Mouse (Mus musculus) midbrain, embryonic 16.5 days (tissue): ENCODE data around the gene Sdhaf1. TPM values are rescaled to one million over a fixed set of nuclear protein-coding genes. Genes with fewer than 3 reads are reported as not detected.

Experiments used
- ATAC-seq: fragments of 200-750 bp; cut with Nextera tagmentation; 2 replicates; pipeline ENCODE4 v1.8.0; 2017; ENCODE audit warnings: moderate TSS enrichment
- H3K27ac ChIP-seq: fragments of 300-500 bp; sonication (generic); 2 replicates; pipeline ENCODE4 v1.5.1; 2014; ENCODE audit warnings: mild to moderate bottlenecking, low read length, mixed read lengths
- H3K27me3 ChIP-seq: fragments of 300-500 bp; sonication (generic); 2 replicates; pipeline ENCODE4 v1.6.1; 2014; ENCODE audit warnings: low read depth, low read length, mixed read lengths; ENCODE audit not compliant: control insufficient read depth, insufficient read depth
- H3K36me3 ChIP-seq: fragments of 300-500 bp; sonication (generic); 2 replicates; pipeline ENCODE4 v1.6.1; 2014; ENCODE audit warnings: mild to moderate bottlenecking, low read length, moderate library complexity, mixed read lengths; ENCODE audit not compliant: control insufficient read depth, insufficient read depth
- H3K4me1 ChIP-seq: fragments of 300-500 bp; sonication (generic); 2 replicates; pipeline ENCODE4 v1.6.1; 2014; ENCODE audit warnings: mild to moderate bottlenecking, low read length, mixed read lengths; ENCODE audit not compliant: control insufficient read depth, insufficient read depth
- H3K4me2 ChIP-seq: fragments of 300-500 bp; sonication (generic); 2 replicates; pipeline ENCODE4 v1.6.1; 2014; ENCODE audit warnings: mild to moderate bottlenecking, low read length, mixed read lengths
- H3K4me3 ChIP-seq: fragments of 300-500 bp; sonication (generic); 2 replicates; pipeline ENCODE4 v1.5.1; 2014; ENCODE audit warnings: low read depth, mild to moderate bottlenecking, low read length, moderate library complexity, mixed read lengths
- H3K9ac ChIP-seq: fragments of 300-500 bp; sonication (generic); 2 replicates; pipeline ENCODE4 v1.6.1; 2014; ENCODE audit warnings: low read depth, low read length, mixed read lengths
- H3K9me3 ChIP-seq: fragments of 300-500 bp; sonication (generic); replicated peaks from 2 replicates; pipeline ENCODE4 v1.6.1; 2014; ENCODE audit warnings: mild to moderate bottlenecking, low read length, mixed read lengths; ENCODE audit not compliant: control insufficient read depth, poor library complexity, severe bottlenecking
- WGBS: fragments of 180-500 bp; shearing (Covaris S2); extraction: QIAGEN DNeasy Blood & Tissue Kit; methylation state at CpG from one replicate; pipeline ENCODE4 v1.1.7; 2014; 5-methylcytosine and 5-hydroxymethylcytosine counted together
- polyA plus RNA-seq: library from polyadenylated mRNA; unstranded; fragments of >200 nt; fragmentation: Nextera tagmentation; extraction: Ambion mirVana; gene quantifications from 2 replicates; pipeline ENCODE4 v1.2.1, GENCODE M21; 2015

The Sdhaf1 gene
- polyA plus RNA-seq, 1 experiment from 2014 or later, result 16.9 TPM

DNA sequence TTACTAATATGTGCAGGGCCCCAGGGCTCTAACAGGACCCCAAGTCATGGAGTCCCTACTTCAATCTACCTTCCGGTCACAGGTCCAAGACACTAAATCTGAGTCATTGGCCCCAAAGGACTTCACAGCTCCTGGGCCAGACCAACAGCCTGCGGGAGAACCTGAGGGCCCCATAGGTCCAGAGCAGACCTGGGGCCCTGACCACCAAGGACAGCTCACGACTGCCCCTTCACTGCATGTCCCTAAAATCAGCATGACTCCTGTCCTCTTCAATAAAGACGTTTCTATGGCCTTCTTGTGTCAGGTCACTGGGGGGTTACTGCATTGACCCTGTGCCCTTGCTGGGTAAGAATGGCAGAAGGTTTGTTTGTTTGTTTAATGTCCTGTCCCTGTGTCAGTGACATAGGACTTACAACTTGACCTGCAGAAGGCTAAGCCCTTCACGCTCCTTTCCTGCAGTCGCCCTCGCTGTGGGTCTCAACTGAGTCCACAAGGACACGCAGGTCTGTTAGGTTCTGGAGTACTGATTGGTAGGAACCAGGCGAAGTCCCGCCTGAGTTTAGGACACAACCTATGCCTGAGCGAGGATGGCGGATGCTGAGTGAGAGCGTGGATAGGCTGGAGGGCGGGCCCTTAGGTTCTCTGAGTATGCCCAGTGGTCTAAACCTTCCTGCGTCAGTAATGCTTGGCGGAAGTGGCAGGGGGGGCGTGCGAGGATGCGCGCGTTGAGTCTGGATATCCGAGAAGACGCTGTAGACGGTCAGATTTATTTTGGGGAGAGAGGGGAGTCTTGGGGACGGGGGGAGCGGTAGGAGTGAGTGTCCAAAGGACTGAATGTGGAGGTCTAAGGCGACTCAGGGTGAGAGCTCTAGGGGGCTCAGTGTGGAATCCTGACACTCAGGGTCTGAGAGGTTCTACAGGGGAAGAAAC is 15.4 kb downstream of the Sdhaf1 start, which contains the start of gene Alkbh6:
Alkbh6 (plus strand) TSS at position 642 of the 930 bp plus-strand sequence.
- peaks cover 17% of the 10 kb centered on the region for H3K4me1 ChIP-seq
- peak within 1 kb of the TSS; percentile 73 for H3K9ac ChIP-seq
- H3K27ac ChIP-seq, result peak within 1 kb of the TSS; percentile 82
- peak within 1 kb of the TSS; percentile 82 for H3K4me2 ChIP-seq
- no peaks in the 10 kb centered on the region for H3K27me3 ChIP-seq
- WGBS, result 4% methylated on average over 27 of the region's 27 CpGs
- H3K4me3 ChIP-seq, result peak within 1 kb of the TSS; percentile 60
- H3K9me3 ChIP-seq, result no peaks in the 10 kb centered on the region
- peaks cover 23% of the 10 kb centered on the region for H3K36me3 ChIP-seq
- ATAC-seq, result peak; percentile 100

DNA sequence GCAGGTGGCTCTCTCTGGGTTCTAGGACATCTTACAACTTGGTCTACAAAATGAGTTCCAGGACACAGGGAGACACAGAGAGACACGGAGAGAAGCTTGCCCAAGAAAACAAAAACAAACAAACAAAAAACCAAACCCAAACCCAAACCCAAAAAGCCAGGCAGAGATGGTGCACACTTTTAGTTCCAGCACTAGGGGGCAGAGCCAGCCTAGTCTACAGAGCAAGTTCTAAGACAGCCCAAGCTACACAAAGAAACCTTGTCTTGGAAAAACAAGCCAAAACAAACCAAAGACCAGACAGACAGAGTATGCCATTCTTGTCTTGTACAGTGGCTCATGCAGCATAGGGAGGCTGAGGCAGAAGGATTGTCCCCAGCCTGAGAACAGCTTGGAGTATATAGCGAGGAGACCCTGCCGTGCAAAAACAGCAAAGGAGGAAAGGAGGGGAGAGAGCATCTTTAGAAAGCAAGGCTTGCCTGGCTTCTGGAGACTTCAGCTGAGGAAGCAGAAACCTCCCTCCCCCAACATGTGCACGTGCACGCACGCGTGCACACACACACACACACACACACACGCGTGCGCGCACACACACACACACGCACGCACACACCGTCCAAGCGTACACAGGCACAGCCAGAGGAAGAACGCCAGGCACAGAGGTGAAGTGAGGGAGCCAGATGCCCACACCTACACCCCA is 17.5 kb downstream of the Sdhaf1 start:
- H3K27ac ChIP-seq, result no peak overlapping the region
- H3K9me3 ChIP-seq, result no peaks in the 10 kb centered on the region
- peaks cover 17% of the 10 kb centered on the region for H3K4me1 ChIP-seq
- no peak overlapping the region for H3K4me2 ChIP-seq
- H3K27me3 ChIP-seq, result no peaks in the 10 kb centered on the region
- no peak overlapping the region for H3K4me3 ChIP-seq
- peaks cover 37% of the 10 kb centered on the region for H3K36me3 ChIP-seq
- ATAC-seq, result no peak
- WGBS, result 95% methylated on average over 16 of the region's 16 CpGs
- H3K9ac ChIP-seq, result no peak overlapping the region

DNA sequence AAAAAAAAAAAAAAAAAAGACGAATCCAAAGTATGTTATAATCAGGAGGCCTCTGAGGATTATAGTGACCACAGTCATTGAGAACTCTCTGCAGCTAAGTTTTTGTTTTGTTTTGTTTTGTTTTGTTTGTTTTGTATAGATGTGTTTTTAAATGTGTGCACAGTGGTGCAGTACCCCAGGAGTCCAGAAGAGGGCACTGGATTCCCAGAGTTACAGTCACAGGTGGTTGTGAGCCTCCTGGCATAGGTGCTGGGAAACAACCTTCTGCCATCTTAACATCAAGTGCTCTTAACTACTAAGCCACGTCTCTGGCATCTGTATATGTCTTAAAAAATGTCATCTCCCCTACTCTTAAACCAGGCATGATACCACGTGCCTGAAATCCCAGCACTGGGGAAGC is 22.8 kb downstream of the Sdhaf1 start:
- Histone ChIP-seq H3K4me1 (no peaks in the 10 kb centered on the region), H3K9me3 (no peaks in the 10 kb centered on the region), H3K9ac (no peak overlapping the region), H3K27ac (no peak overlapping the region), H3K4me2 (no peak overlapping the region), H3K4me3 (no peak overlapping the region), H3K27me3 (no peaks in the 10 kb centered on the region), H3K36me3 (peaks cover 68% of the 10 kb centered on the region)
- ATAC-seq, result no peak
- 56% methylated on average over 3 of the region's 3 CpGs for WGBS

DNA sequence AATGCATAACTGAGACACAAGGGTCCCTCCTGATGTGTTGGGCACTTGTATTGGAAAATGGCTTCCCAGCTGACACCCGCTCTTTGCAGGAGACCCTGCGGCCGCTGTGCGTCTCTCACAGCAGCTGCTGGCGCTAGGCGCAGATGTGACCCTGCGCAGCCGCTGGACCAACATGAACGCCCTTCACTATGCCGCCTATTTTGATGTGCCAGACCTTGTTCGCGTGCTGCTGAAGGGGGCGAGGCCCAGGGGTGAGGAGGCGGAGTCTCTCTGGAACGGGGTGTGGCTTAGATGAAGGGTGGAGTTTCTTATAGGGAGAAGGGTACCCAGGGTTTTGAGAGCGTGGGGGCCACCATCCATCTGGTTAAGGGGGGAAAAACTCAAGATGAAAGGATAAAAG is 26.4 kb downstream of the Sdhaf1 start:
- H3K27me3 ChIP-seq, result no peaks in the 10 kb centered on the region
- 86% methylated on average over 16 of the region's 16 CpGs for WGBS
- no peak overlapping the region for H3K4me3 ChIP-seq
- H3K9ac ChIP-seq, result no peak overlapping the region
- no peak overlapping the region for H3K4me2 ChIP-seq
- H3K36me3 ChIP-seq, result peaks cover 53% of the 10 kb centered on the region
- H3K9me3 ChIP-seq, result no peaks in the 10 kb centered on the region
- no peak overlapping the region for H3K27ac ChIP-seq
- no peak for ATAC-seq
- peaks cover 22% of the 10 kb centered on the region for H3K4me1 ChIP-seq

DNA sequence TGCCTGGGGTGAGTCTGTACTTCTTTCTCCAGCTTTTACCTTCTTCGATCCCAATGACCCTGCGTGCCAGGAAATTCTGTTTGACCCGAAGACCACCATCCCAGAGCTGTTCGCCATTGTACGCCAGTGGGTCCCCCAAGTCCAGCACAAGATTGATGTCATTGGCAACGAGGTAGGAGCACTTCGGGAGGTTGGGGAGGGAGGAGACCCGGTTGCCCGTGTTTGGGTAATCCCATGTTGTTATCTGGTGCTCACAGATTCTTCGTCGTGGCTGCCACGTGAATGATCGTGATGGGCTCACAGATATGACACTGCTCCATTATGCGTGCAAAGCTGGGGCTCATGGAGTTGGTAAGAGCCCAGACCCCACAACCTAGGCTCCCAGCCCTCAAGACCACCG is 26.9 kb downstream of the Sdhaf1 start:
- Histone ChIP-seq H3K27me3 (no peaks in the 10 kb centered on the region), H3K9me3 (no peaks in the 10 kb centered on the region), H3K4me1 (peaks cover 23% of the 10 kb centered on the region), H3K27ac (no peak overlapping the region), H3K4me3 (no peak overlapping the region), H3K4me2 (no peak overlapping the region), H3K36me3 (peaks cover 49% of the 10 kb centered on the region), H3K9ac (no peak overlapping the region)
- WGBS, result 93% methylated on average over 15 of the region's 15 CpGs
- ATAC-seq, result no peak

DNA sequence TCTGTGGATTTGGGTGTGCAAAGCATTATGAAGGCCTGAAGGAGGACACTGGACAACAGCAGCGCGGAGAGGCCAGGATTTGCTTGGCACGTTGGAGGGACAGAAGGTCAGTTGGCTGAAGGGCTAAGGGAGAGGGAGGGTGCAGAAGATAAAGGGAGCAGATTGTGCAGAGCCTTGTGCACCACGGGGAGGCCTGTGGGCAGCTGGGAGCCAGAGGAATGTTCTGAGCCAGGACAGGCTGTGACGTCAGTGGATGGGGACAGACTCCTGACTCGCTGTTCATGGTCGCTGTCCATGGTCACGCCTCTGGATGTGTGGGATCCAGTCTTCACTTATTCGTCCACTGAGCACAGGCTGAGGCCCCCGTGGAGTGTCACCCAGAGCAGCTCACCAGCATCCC is 28.6 kb downstream of the Sdhaf1 start:
- 78% methylated on average over 10 of the region's 10 CpGs for WGBS
- Histone ChIP-seq H3K4me3 (no peak overlapping the region), H3K27ac (no peak overlapping the region), H3K4me2 (no peak overlapping the region), H3K27me3 (no peaks in the 10 kb centered on the region), H3K36me3 (peaks cover 40% of the 10 kb centered on the region), H3K4me1 (peaks cover 28% of the 10 kb centered on the region), H3K9ac (no peak overlapping the region), H3K9me3 (no peaks in the 10 kb centered on the region)
- ATAC-seq, result no peak

DNA sequence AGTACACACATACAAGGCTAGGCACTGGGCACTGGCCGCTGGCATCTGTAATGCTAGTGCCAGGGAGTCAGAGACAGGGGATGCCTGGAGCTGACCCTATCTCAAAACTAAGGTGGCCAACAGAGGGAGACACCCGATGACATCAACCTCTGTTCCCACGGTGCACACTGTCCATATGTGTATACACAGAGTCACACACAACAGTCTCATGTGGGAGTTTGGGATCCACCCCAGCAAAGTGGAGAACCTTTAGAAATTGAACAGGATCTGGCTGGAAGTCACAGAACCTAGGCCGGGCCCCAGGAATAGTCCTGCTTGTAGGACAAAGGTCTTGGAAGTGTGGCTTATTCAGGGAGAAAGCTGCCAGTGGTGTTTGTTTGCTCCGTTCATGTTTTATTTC is 29.4 kb downstream of the Sdhaf1 start:
- Histone ChIP-seq H3K9me3 (no peaks in the 10 kb centered on the region), H3K4me2 (no peak overlapping the region), H3K27ac (no peak overlapping the region), H3K9ac (no peak overlapping the region), H3K27me3 (no peaks in the 10 kb centered on the region), H3K4me1 (peaks cover 28% of the 10 kb centered on the region), H3K4me3 (no peak overlapping the region), H3K36me3 (peaks cover 32% of the 10 kb centered on the region)
- WGBS, result 91% methylated on average over 5 of the region's 5 CpGs
- no peak for ATAC-seq

DNA sequence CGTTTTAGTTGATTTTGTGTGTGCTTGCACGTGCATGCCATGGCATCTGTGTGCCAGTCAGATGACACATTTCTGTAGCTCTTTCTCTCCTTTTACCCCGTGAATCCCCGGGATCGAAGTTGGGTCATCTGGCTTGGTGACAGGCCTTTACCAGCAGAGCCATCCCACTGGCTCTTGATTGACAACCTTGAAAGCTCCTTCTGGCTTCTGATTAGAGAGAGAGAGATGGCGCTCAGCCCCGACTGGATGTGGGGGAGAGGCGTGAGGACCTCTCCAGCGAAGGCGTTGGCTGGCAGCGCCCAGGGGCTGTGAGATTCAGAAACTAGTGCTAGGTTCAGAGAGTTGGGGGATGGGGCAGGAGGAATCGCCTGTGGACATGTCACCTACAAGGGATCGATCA is 29.9 kb downstream of the Sdhaf1 start:
- WGBS, result 65% methylated on average over 13 of the region's 13 CpGs
- no peak for ATAC-seq
- Histone ChIP-seq H3K27me3 (no peaks in the 10 kb centered on the region), H3K4me1 (peaks cover 28% of the 10 kb centered on the region), H3K4me2 (no peak overlapping the region; the same call in 1 of the 2 replicates), H3K27ac (no peak overlapping the region), H3K9ac (peak overlapping the region; percentile 4; the same call in 1 of the 2 replicates), H3K4me3 (no peak overlapping the region), H3K9me3 (no peaks in the 10 kb centered on the region), H3K36me3 (peaks cover 27% of the 10 kb centered on the region)
